Mouse (Mus musculus) small intestine, adult 2 months (tissue): Measurements from ENCODE around the gene Cblb.

ENCODE experiments used
- CTCF ChIP-seq: fragments of 200-500 bp; IDR thresholded peaks from 2 replicates; pipeline ENCODE4 v1.5.1; 2012; ENCODE audit warnings: low read depth, mild to moderate bottlenecking, control low read depth, inconsistent platforms, low read length, moderate library complexity, mixed read lengths; ENCODE audit not compliant: insufficient replicate concordance, insufficient read length; ENCODE audit errors: extremely low read depth
- POLR2A ChIP-seq: fragments of 200-500 bp; IDR thresholded peaks from 2 replicates; pipeline ENCODE4 v1.6.1; 2012; ENCODE audit warnings: low read depth, mild to moderate bottlenecking, control low read depth, inconsistent platforms, low read length, moderate library complexity

- TF ChIP-seq POLR2A (no peak), CTCF (no peak)
Observed at GRCm38 (mm10) chr16:52071290-52071689, 40.3 kb downstream of the Cblb start.
